Mouse (Mus musculus): ENCODE measurements around the gene Kcnk6. TPM values are rescaled to one million over a fixed set of nuclear protein-coding genes. Genes with fewer than 3 reads are reported as not detected.
"Not testable (repeated sequence)": the region's sequence is repeated elsewhere in the genome, so short reads cannot be mapped to it uniquely, and the experiment has no call there.

The Kcnk6 gene
- polyA plus RNA-seq, 1 experiment from 2014 or later, result 1.6 TPM

GRCm38 (mm10) chr7:29214236-29214635, 18.1 kb downstream of the Kcnk6 start:
- no peak overlapping the region for H3K9ac ChIP-seq
- no peak overlapping the region for H3K4me3 ChIP-seq
- H3K4me1 ChIP-seq, result 0 out of 2 replicates have a peak, but pooled peaks cover 9% of the 10 kb centered on the region
- H3K27ac ChIP-seq, result no peak overlapping the region
- peak overlapping the region; percentile 54; the same call in 1 of the 2 replicates for H3K4me2 ChIP-seq (replicated peaks)
- 61% methylated on average over 2 of the region's 2 CpGs for WGBS
- H3K27me3 ChIP-seq, result peaks cover 17% of the 10 kb centered on the region
- ATAC-seq (ENCODE audit: low FRiP score), result peak; percentile 23; the same call in 1 of the 2 replicates
- no peaks in the 10 kb centered on the region for H3K9me3 ChIP-seq (replicated peaks)
- no peaks in the 10 kb centered on the region for H3K36me3 ChIP-seq

DNA sequence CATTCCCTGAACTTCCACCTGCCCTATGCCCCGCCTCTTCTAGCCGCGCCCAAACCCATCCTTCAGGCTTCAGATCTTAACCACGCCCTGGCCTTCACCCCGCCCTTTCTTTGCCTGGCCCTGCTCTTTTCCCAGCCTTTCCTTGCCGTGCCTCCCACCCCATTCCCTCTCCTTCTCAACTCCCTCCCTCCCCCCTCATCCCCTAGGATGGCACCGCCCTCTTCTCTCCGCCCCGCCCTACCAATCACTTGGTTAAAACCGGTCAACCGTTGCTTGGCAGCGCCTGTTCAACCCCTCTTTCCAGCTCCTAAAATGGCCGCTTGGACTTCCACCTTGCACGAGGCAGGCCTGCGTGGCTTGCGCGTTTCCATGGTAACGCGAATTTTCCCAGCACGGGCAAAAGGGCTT, 18.6 kb downstream of the Kcnk6 start, which contains the start of gene Catsperg1:
Gene Catsperg1 (minus strand): TSS at position 361 of the 408 bp plus-strand sequence.
- peaks cover 17% of the 10 kb centered on the region for H3K27me3 ChIP-seq
- no peaks in the 10 kb centered on the region for H3K9me3 ChIP-seq (replicated peaks)
- peak within 1 kb of the TSS; percentile 20 for H3K4me3 ChIP-seq
- H3K4me2 ChIP-seq (replicated peaks), result peak within 1 kb of the TSS; percentile 54
- no peak within 1 kb of the TSS; the same call in 1 of the 2 replicates for H3K9ac ChIP-seq
- H3K4me1 ChIP-seq, result 0 out of 2 replicates have a peak, but pooled peaks cover 9% of the 10 kb centered on the region
- 5% methylated on average over 20 of the region's 20 CpGs for WGBS
- no peak within 1 kb of the TSS for H3K27ac ChIP-seq
- no peaks in the 10 kb centered on the region for H3K36me3 ChIP-seq
- ATAC-seq (ENCODE audit: low FRiP score), result peak; percentile 74

- WGBS, result 14% methylated on average over 40 of the region's 40 CpGs
- Histone ChIP-seq H3K27me3 (peaks cover 17% of the 10 kb centered on the region), H3K4me2 (replicated peaks) (peak overlapping the region; percentile 54), H3K4me3 (peak overlapping the region; percentile 20; the same call in 1 of the 2 replicates)
- H3K9me3 ChIP-seq (replicated peaks); H3K9ac ChIP-seq; H3K27ac ChIP-seq; H3K36me3 ChIP-seq; H3K4me1 ChIP-seq: not testable (repeated sequence)
- peak; percentile 13; the same call in 1 of the 2 replicates for ATAC-seq (ENCODE audit: low FRiP score)
Observed at GRCm38 (mm10) chr7:29212775-29213560, 19.3 kb downstream of the Kcnk6 start.

GRCm38 (mm10) chr7:29212199-29212765, 20.0 kb downstream of the Kcnk6 start:
- Histone ChIP-seq H3K27ac (no peak overlapping the region), H3K36me3 (no peaks in the 10 kb centered on the region), H3K4me2 (replicated peaks) (peak overlapping the region; percentile 54; the same call in 1 of the 2 replicates), H3K4me1 (0 out of 2 replicates have a peak, but pooled peaks cover 9% of the 10 kb centered on the region), H3K9ac (no peak overlapping the region), H3K9me3 (replicated peaks) (no peaks in the 10 kb centered on the region), H3K4me3 (0 out of 2 replicates have a peak overlapping the region, but pooled peaks have one; percentile 32), H3K27me3 (peaks cover 17% of the 10 kb centered on the region)
- 13% methylated on average over 26 of the region's 26 CpGs for WGBS
- no peak for ATAC-seq (ENCODE audit: low FRiP score)

DNA sequence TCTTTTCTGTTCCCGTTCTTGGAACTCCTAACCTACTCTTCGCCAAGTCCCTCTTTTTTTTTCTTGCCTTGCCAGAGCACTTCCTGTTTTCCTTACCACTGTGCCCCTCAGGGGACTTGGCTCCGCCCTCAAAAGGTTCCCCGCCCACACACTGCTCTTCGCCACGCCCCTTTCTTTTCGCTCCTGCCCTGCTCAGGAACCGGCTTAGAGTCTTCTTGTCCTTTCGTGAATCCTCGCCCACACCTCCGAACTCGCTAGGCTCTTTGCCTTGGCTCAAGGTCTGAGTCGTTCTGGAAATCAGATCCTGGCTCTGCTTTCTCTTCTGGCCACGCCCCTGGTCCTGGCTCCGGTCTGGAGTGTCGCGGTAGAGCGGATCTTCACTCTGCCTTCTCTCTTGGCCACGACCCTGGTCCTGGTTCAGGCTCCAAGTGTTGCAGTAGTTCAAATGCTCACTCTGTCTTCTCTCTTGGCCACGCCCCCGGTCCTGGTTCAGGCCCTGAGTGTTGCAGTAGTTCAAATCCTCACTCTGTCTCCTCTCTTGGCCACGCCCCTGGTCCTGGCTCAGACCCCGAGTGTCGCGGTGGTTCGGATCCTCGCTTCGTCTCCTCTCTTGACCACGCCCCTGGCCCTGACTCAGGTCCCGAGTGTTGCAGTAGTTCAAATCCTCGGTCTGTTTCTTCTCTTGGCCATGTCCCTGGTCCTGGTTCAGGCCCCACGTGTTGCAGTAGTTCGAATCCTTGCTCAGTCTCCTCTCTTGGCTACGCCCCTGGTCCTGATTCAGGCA, 20.7 kb downstream of the Kcnk6 start:
- no peak overlapping the region for H3K27ac ChIP-seq
- H3K4me3 ChIP-seq, result peak overlapping the region; percentile 32
- H3K4me1 ChIP-seq, result 0 out of 2 replicates have a peak, but pooled peaks cover 9% of the 10 kb centered on the region
- no peak overlapping the region for H3K9ac ChIP-seq
- H3K4me2 ChIP-seq (replicated peaks), result peak overlapping the region; percentile 45
- H3K36me3 ChIP-seq, result no peaks in the 10 kb centered on the region
- WGBS, result 5% methylated on average over 34 of the region's 34 CpGs
- H3K27me3 ChIP-seq, result peaks cover 17% of the 10 kb centered on the region
- no peak for ATAC-seq (ENCODE audit: low FRiP score)
- no peaks in the 10 kb centered on the region for H3K9me3 ChIP-seq (replicated peaks)

GRCm38 (mm10) chr7:29211013-29211412, 21.3 kb downstream of the Kcnk6 start:
- WGBS, result 17% methylated on average over 13 of the region's 15 CpGs
- peak overlapping the region; percentile 32 for H3K4me3 ChIP-seq

DNA sequence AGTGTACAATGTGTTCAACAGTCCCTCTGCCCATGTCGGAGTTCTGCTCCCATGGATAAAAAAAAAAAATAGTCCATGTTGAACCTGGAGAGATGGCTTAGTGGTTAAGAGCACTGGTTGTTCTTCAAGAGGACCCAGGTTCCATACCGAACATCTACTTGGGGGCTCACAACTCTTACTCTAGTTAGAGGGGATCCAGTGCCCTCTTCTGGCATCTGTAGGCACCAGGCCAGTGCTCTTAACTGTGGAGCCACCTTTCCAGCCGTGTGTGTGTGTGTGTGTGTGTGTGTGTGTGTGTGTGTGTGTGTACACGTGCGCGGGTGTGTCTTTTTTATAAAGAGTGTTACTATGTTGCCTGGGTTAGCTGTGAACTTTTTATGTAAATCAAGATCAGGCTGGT, 29.7 kb downstream of the Kcnk6 start:
- H3K4me1 ChIP-seq, result no peaks in the 10 kb centered on the region
- H3K27me3 ChIP-seq, result no peaks in the 10 kb centered on the region
- no peak overlapping the region for H3K4me3 ChIP-seq
- H3K4me2 ChIP-seq (replicated peaks), result no peak overlapping the region
- H3K9me3 ChIP-seq (replicated peaks), result no peaks in the 10 kb centered on the region
- H3K27ac ChIP-seq, result no peak overlapping the region
- H3K9ac ChIP-seq, result no peak overlapping the region
- ATAC-seq (ENCODE audit: low FRiP score), result no peak
- H3K36me3 ChIP-seq, result no peaks in the 10 kb centered on the region
- 80% methylated on average over 6 of the region's 6 CpGs for WGBS

More at GRCm38 (mm10) chr7:29211013-29211412, 21.3 kb downstream of the Kcnk6 start:
- Histone ChIP-seq H3K4me2 (replicated peaks) (peak overlapping the region; percentile 45), H3K27me3 (peaks cover 17% of the 10 kb centered on the region)
- not testable (repeated sequence) for H3K9ac ChIP-seq; H3K4me1 ChIP-seq; ATAC-seq (ENCODE audit: low FRiP score); H3K27ac ChIP-seq; H3K9me3 ChIP-seq (replicated peaks); H3K36me3 ChIP-seq

DNA sequence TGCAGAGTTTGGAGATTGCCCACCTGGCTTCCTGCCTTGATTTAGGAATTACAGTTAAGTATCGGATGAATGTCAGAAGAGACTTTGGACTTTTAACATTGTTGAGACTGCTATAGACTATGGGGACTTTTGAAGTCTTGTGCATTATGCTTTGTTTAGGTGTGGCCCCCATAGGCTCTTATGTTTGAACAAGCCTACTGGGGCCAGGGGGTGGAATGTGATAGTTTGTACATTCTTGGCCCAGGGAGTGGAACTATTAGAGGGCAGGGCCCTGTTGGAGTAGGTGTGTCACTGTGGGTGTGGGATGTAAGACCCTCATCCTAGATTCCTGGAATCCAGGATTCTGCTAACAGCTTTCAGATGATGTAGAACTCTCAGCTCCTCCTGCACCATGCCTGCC, 38.1 kb downstream of the Kcnk6 start:
- WGBS, result 96% methylated on average over 1 of the region's 1 CpGs
- not testable (repeated sequence) for H3K4me3 ChIP-seq; H3K4me1 ChIP-seq; H3K4me2 ChIP-seq (replicated peaks); H3K9me3 ChIP-seq (replicated peaks); H3K9ac ChIP-seq; H3K27me3 ChIP-seq; H3K27ac ChIP-seq; H3K36me3 ChIP-seq; ATAC-seq (ENCODE audit: low FRiP score)

DNA sequence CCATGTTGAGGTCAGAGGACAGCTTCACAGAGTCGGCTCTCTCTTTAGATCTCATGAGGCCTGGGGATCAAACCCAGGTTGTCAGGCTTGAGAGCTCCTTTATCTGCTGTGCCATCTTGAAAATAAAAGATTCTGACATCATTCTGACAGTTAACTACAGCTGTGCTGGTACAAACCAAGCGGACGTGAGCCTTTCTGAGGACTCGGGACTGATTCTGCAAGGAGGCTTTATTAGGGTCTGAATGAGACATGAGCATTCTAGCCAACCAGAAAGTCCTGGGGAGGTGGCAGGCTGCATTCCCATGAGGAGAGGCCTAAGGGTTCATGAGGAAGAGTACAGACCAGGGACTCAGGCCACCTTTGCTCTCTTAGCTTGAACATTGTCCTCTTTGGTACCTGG, 51.0 kb downstream of the Kcnk6 start:
- 0 out of 2 replicates have a peak overlapping the region, but pooled peaks have one; percentile 63 for H3K4me3 ChIP-seq
- WGBS, result 89% methylated on average over 4 of the region's 4 CpGs

GRCm38 (mm10) chr7:29180854-29181236, 51.5 kb downstream of the Kcnk6 start:
- H3K4me1 ChIP-seq, result peaks cover 21% of the 10 kb centered on the region
- peak overlapping the region; percentile 82 for H3K4me2 ChIP-seq (replicated peaks)
- H3K27ac ChIP-seq, result no peak overlapping the region
- H3K27me3 ChIP-seq, result peaks cover 2% of the 10 kb centered on the region; the same call in 1 of the 2 replicates
- peaks cover 14% of the 10 kb centered on the region for H3K36me3 ChIP-seq
- H3K9ac ChIP-seq, result no peak overlapping the region
- H3K9me3 ChIP-seq (replicated peaks), result no peaks in the 10 kb centered on the region
- ATAC-seq (ENCODE audit: low FRiP score), result peak; percentile 59
- WGBS, result 41% methylated on average over 5 of the region's 5 CpGs
- peak overlapping the region; percentile 63 for H3K4me3 ChIP-seq

More for the DNA sequence above, 51.0 kb downstream of the Kcnk6 start:
- H3K27me3 ChIP-seq; ATAC-seq (ENCODE audit: low FRiP score); H3K36me3 ChIP-seq; H3K4me2 ChIP-seq (replicated peaks); H3K9ac ChIP-seq; H3K9me3 ChIP-seq (replicated peaks); H3K27ac ChIP-seq: not testable (repeated sequence)
- peaks cover 21% of the 10 kb centered on the region for H3K4me1 ChIP-seq

DNA sequence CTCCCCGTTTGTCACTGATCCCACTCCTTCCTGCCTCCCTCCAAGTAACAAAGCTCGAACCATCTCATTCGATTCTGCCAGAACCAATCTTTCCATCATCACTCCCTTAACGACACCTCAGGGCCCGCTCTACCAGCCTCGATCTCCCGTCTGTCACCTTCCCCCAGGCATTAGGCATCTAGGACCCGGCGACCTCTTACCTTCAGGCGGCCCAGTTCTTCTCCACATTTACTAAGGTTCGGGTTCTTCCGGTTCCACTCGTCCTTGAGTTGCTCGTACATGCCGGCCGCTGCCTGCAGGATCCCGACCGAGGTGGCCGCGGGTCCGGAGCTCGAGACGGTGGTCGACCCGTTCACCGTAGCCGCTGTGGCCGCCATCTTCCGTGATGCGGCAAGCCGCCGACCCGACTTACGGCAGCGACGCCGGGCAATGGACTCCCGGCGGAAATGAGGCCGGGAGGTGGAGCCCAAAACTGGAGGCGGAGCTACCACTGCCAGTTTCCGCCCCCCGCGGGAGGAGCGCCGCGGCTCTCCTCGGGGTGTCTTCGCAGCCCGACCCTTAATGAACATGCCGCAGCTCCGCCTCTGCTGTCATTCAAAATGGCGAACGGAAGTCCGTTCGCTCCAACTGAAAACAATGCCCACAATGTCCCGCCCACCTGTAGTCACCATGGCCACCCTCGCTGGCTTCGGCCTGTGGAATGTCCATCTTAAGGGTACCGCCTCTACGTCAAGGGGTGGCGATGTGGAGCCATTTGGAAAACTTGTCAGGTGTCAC, 52.0 kb downstream of the Kcnk6 start, which contains the start of gene Psmd8:
Gene Psmd8 (minus strand): TSS at position 625 of the 777 bp plus-strand sequence.
- H3K27me3 ChIP-seq, result peaks cover 7% of the 10 kb centered on the region; the same call in 1 of the 2 replicates
- H3K9me3 ChIP-seq (replicated peaks), result no peaks in the 10 kb centered on the region
- peak; percentile 94 for ATAC-seq (ENCODE audit: low FRiP score)
- peak within 1 kb of the TSS; percentile 72 for H3K9ac ChIP-seq
- peak within 1 kb of the TSS; percentile 82 for H3K4me2 ChIP-seq (replicated peaks)
- H3K4me3 ChIP-seq, result peak within 1 kb of the TSS; percentile 63
- H3K36me3 ChIP-seq, result peaks cover 19% of the 10 kb centered on the region
- peaks cover 21% of the 10 kb centered on the region for H3K4me1 ChIP-seq
- WGBS, result under 1% methylated on average over 62 of the region's 62 CpGs
- H3K27ac ChIP-seq, result peak within 1 kb of the TSS; percentile 76
